Mouse (Mus musculus) forebrain, embryonic 10.5 days (tissue): ENCODE results near the gene Ppp2r3d. TPM values are rescaled to one million over a fixed set of nuclear protein-coding genes. Genes with fewer than 3 reads are reported as not detected.
"Not testable (repeated sequence)": the region's sequence is repeated elsewhere in the genome, so short reads cannot be mapped to it uniquely, and the experiment has no call there.

Source experiments
- DNase-seq: peaks from one replicate; pipeline ENCODE4 v3.0.0-alpha.2; 2017; ENCODE audit warnings: low spot score; ENCODE audit errors: extremely low spot score
- H3K27ac ChIP-seq: fragments of 300-500 bp; sonication (generic); 2 replicates; pipeline ENCODE4 v1.5.1; 2016; ENCODE audit warnings: mild to moderate bottlenecking
- H3K27me3 ChIP-seq: fragments of 300-500 bp; sonication (generic); 2 replicates; pipeline ENCODE4 v1.6.1; 2016; ENCODE audit warnings: mild to moderate bottlenecking; ENCODE audit not compliant: poor library complexity, severe bottlenecking
- H3K36me3 ChIP-seq: fragments of 300-500 bp; sonication (generic); replicated peaks from 2 replicates; pipeline ENCODE4 v1.6.1; 2016; ENCODE audit warnings: mild to moderate bottlenecking, moderate library complexity
- H3K4me1 ChIP-seq: fragments of 300-500 bp; sonication (generic); 2 replicates; pipeline ENCODE4 v1.6.1; 2016
- H3K4me3 ChIP-seq: fragments of 300-500 bp; sonication (generic); 2 replicates; pipeline ENCODE4 v1.5.1; 2016; ENCODE audit warnings: mild to moderate bottlenecking, moderate library complexity
- H3K9me3 ChIP-seq: fragments of 300-500 bp; sonication (generic); 2 replicates; pipeline ENCODE4 v1.6.1; 2016; ENCODE audit warnings: mild to moderate bottlenecking, moderate library complexity
- WGBS: fragments of 180-500 bp; shearing (Covaris S2); methylation state at CpG from one replicate; pipeline ENCODE4 v1.1.7; 2016; 5-methylcytosine and 5-hydroxymethylcytosine counted together
- polyA plus RNA-seq: library from polyadenylated mRNA; unstranded; fragments of >200 nt; fragmentation: Nextera tagmentation; extraction: Ambion mirVana; gene quantifications from 2 replicates; pipeline ENCODE4 v1.2.1, GENCODE M21; 2016

The Ppp2r3d gene
- 111 and 116 TPM in 2 replicates for polyA plus RNA-seq

DNA sequence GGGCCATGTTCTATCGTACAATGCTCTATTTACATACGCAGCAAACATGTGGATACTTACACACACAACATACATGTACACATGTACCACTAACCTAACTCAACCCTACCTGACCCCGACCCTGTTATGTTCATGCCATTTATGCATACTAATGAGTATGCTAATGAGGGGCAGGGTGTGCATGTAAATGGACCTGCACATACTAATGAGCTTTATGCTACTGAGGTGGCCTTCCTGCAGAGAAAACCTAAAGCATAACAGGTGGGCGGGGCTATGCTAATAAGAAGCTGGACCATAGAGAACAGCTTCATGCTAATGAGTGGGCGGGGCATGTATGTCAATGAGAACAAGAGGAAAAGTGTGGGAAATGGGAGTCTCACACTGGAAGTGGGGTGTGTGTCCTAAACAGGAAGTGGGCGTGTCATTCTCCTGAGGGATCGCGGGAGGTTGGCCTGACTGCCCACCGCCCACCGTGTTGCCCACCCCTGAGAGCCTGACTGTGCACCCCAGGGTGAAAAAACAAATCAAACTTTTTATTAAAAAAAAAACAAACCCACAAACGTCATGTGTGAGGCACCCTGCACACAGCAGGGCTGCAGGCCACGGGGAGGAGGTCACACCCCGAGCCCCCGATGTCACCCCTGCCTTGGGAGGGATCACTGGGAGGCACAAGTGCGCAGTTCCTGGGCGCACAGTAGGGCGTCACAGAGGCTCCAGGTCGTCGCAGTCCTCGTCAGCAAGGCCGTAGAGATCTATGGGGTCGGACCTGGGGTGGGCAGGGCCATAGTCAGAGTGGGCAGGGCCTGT is at the start of gene Ppp2r3d:
Gene Ppp2r3d (minus strand): TSS at position 803 of the 807 bp plus-strand sequence.
- H3K27ac ChIP-seq, result no peak within 1 kb of the TSS
- no peak within 1 kb of the TSS for H3K4me3 ChIP-seq
- H3K9me3 ChIP-seq, result peaks cover 13% of the 10 kb centered on the region
- H3K36me3 ChIP-seq, result peaks cover 18% of the 10 kb centered on the region
- H3K4me1 ChIP-seq, result no peaks in the 10 kb centered on the region
- no peak for DNase-seq
- 95% methylated on average over 22 of the region's 22 CpGs for WGBS
- no peaks in the 10 kb centered on the region for H3K27me3 ChIP-seq

GRCm38 (mm10) chr9:124493693-124494092 is 17.0 kb upstream of the Ppp2r3d start, which contains the start of gene Gm21836:
Gene Gm21836 (minus strand): TSS chr9:124493793.
- H3K4me3 ChIP-seq, H3K4me1 ChIP-seq, DNase-seq, H3K27me3 ChIP-seq, H3K36me3 ChIP-seq, H3K27ac ChIP-seq: not testable (repeated sequence)
- H3K9me3 ChIP-seq, result peaks cover 21% of the 10 kb centered on the region; the same call in 1 of the 2 replicates
- 84% methylated on average over 2 of the region's 2 CpGs for WGBS

DNA sequence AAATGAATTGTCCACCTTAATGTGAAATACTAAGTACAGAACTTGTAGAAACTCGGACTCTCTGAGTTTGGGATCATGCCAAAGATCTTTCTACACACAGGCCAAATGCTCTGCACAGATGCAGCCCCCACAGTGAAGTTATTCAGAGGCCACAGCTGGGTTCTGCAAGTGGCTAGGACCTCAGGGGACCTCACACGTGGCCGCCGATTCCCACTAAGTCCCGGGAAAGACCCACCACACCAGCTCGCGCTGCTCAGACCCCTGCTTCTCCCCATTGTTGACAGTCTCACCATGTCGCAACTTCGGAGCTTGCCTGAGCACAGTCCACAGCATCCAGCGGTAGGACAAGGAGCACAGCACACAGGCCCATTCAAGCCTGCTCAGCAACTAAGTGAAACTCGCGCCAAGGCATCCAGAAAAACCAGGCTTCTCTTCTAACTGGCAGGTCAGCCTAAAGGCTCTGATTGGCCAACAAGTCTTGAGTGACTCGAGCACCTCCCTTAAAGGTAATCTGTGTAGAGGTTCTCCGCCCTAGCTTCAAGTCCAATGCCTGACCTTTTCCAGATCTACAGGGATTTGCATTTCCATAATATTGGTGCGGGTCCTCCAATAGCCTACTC is 3.8 kb upstream of the Ppp2r3d start:
- not testable (repeated sequence) for H3K4me3 ChIP-seq, DNase-seq, H3K4me1 ChIP-seq, H3K27me3 ChIP-seq, H3K27ac ChIP-seq
- peaks cover 13% of the 10 kb centered on the region for H3K9me3 ChIP-seq
- peaks cover 13% of the 10 kb centered on the region for H3K36me3 ChIP-seq
- 74% methylated on average over 13 of the region's 15 CpGs for WGBS

GRCm38 (mm10) chr9:124478081-124478480 is 1.4 kb upstream of the Ppp2r3d start:
- Histone ChIP-seq H3K36me3 (peaks cover 18% of the 10 kb centered on the region), H3K4me1 (no peaks in the 10 kb centered on the region), H3K27me3 (no peaks in the 10 kb centered on the region), H3K27ac (no peak overlapping the region), H3K9me3 (peaks cover 13% of the 10 kb centered on the region), H3K4me3 (no peak overlapping the region)
- DNase-seq, result no peak
- 87% methylated on average over 3 of the region's 3 CpGs for WGBS

DNA sequence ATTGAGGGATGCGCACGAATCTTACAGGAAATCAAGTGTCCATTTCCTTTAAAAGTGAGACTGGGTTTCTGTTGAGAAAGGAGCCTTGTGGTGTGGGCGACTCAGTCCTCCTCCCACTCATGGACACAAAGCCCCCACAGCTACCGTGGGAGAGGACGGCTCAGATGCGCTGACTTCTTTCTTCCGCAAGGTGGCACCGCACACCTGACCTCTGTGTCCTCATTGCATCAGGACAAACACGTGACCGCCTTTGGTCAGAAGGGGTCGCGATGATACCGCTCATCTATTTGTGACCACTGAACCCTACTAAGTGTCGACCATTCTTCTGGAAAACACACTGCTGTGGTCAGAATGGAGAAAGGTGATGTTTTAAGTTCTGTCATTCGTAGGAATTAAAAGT is 1.0 kb downstream of the Ppp2r3d start:
- Histone ChIP-seq H3K4me3 (no peak overlapping the region), H3K4me1 (no peaks in the 10 kb centered on the region), H3K9me3 (peaks cover 13% of the 10 kb centered on the region), H3K36me3 (peaks cover 18% of the 10 kb centered on the region), H3K27ac (no peak overlapping the region), H3K27me3 (no peaks in the 10 kb centered on the region)
- WGBS, result 87% methylated on average over 15 of the region's 15 CpGs
- DNase-seq, result no peak

DNA sequence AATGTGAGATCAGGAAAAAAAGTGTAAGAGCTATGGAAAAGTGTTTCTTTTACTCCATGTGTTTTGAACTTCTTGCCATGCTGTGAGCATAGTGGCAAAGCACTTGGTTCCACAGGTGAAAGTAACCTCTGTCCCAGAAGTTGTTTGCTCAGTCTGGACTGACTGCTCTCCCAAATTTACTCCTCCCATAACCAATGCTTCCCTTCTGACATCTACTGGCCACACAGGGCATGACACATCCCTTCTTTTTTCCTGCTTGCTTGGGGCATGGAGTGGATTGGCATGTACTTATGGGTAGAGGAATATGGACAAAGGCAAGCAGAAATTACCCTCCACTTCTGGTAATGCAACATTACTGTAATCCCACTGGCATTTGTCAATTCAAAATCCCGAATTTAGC is 20.1 kb downstream of the Ppp2r3d start:
- Histone ChIP-seq H3K9me3 (no peaks in the 10 kb centered on the region), H3K4me1 (no peaks in the 10 kb centered on the region), H3K36me3 (no peaks in the 10 kb centered on the region), H3K27ac (no peak overlapping the region), H3K4me3 (no peak overlapping the region), H3K27me3 (no peaks in the 10 kb centered on the region)
- peak; percentile 24 for DNase-seq
- WGBS, result 8% methylated on average over 1 of the region's 1 CpGs

DNA sequence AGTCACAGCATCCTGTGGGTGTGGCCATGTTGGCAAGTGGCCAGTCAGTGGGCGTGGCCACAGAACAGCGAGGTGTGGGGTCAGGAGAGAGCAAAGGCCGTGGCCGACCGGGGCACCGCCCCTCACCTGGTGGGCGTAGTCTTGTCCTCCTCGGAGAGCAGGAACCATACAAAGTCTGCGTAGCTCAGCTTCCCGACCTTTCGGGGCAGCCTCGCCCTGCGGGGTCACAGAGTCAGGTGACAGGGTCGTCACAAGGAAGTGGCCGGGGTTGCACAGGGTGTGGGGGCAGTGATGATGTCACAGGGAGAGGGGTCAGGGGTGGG is 34.2 kb downstream of the Ppp2r3d start:
- 96% methylated on average over 15 of the region's 15 CpGs for WGBS

DNA sequence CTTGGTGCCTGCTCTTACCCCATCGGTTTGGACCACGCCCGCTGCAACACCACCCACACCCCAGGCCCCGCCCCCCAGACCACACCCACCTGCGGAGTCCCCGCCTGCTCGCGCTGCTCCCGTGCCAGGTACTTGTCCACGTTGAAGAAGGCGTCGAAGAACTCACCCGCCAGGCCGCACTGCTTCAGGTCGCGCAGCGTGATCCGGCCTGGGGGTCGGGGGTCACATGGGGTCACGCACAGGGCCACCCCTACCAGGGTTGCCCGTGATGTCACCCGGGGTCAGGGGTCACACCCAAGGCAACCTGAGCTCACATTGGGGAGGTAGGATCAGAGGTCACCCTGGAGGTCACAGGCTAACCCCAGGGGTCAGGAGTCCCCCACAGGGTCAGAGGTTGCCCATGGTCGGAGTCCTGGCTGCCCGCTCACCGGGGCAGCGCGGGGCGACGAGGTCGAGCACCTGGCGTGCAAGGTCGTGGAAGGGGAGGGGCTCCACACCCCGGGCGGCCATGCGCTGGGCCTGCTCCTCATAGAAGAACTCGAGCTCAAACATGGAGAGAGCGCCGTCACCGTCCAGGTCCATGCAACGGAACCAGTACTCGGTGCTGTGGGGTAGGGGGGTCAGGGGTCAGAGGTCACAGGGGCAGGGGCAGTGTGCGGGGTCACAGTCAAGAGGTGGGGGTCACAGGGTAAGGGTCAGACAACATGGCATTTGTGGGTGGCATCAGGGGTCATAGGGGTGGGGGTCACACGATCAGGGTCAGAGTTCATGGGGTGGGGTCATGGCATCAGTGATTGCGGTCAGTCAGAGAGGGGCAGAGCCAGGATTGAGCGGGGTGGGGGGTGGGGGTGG is 34.8 kb downstream of the Ppp2r3d start:
- Histone ChIP-seq H3K4me1 (no peaks in the 10 kb centered on the region), H3K36me3 (peaks cover 39% of the 10 kb centered on the region), H3K9me3 (peaks cover 37% of the 10 kb centered on the region), H3K27me3 (no peaks in the 10 kb centered on the region), H3K27ac (no peak overlapping the region), H3K4me3 (no peak overlapping the region)
- WGBS, result 97% methylated on average over 45 of the region's 45 CpGs
- DNase-seq, result peak; percentile 18

More for the DNA sequence above, 34.2 kb downstream of the Ppp2r3d start:
- H3K4me3 ChIP-seq, result no peak overlapping the region
- no peaks in the 10 kb centered on the region for H3K4me1 ChIP-seq
- H3K27ac ChIP-seq, result no peak overlapping the region
- DNase-seq, result peak; percentile 17
- no peaks in the 10 kb centered on the region for H3K27me3 ChIP-seq
- peaks cover 39% of the 10 kb centered on the region for H3K36me3 ChIP-seq
- H3K9me3 ChIP-seq, result peaks cover 37% of the 10 kb centered on the region

DNA sequence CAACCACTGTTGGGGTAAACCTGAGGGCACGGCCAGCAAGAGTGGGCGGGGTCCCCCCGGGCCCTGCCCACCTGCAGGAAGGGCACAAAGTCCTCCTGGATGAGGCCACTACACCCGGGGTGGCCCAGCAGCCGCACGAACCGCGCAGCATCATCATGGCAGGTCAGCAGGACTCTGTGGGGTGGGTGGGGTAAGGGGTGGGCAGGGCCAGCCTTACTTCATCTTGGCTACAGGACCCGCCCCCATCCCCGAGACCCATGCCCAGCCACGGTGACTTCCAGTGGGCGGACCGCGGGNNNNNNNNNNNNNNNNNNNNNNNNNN is 36.0 kb downstream of the Ppp2r3d start:
- peaks cover 37% of the 10 kb centered on the region for H3K9me3 ChIP-seq
- H3K4me1 ChIP-seq, result no peaks in the 10 kb centered on the region
- 84% methylated on average over 14 of the region's 14 CpGs for WGBS
- no peak overlapping the region for H3K27ac ChIP-seq
- no peaks in the 10 kb centered on the region for H3K27me3 ChIP-seq
- peak overlapping the region; percentile 26 for H3K4me3 ChIP-seq
- peak; percentile 15 for DNase-seq
- H3K36me3 ChIP-seq, result peaks cover 39% of the 10 kb centered on the region

DNA sequence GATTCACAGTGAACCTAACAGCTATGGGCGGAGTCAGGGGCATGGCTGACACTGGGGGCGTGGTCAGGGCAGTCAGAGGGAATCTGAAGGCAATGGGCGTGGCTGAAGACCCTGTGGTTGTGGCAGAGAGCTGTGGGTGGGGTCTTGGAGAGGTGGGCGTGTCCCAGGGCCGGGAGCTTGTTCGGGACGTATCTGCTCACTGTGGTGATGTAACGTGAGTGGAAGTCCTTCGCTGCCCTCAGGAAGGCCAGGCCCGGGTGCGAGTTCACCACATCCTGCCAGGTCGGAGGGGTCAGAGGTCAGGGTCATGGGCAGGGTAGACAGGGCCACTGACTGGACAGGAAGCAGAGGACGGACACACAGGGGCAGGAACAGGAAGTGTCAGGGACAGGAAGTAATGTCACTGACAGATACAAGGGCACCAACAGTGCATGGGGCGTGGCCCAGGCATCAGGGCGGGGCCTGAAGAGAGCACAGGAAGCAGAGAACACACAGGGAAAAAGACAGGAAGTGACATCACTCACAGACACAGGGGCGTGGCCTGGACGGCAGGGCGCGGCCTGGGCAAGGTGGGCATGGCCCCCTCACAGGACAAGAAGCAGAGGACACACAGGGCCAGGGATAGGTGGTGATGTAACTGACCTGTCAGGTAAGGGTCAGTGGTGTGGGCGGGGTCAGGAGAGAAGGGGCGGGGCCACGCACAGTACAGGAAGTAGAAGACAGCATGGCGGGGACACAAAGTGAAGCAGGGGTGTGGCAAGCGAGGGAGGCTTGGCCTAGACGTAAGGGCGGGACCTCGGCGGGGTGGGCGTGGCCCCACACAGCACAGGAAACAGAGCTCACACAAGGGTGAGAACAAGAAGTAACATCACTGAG is 36.6 kb downstream of the Ppp2r3d start:
- Histone ChIP-seq H3K36me3 (peaks cover 39% of the 10 kb centered on the region), H3K4me3 (peak overlapping the region; percentile 26), H3K9me3 (peaks cover 37% of the 10 kb centered on the region), H3K27me3 (no peaks in the 10 kb centered on the region), H3K27ac (no peak overlapping the region), H3K4me1 (no peaks in the 10 kb centered on the region)
- DNase-seq, result peak; percentile 26
- WGBS, result 94% methylated on average over 27 of the region's 29 CpGs

- H3K4me1 ChIP-seq, result no peaks in the 10 kb centered on the region
- H3K27ac ChIP-seq, result no peak overlapping the region
- 92% methylated on average over 13 of the region's 13 CpGs for WGBS
- no peak for DNase-seq
- no peaks in the 10 kb centered on the region for H3K27me3 ChIP-seq
- no peak overlapping the region for H3K4me3 ChIP-seq
- peaks cover 37% of the 10 kb centered on the region for H3K9me3 ChIP-seq
- peaks cover 39% of the 10 kb centered on the region for H3K36me3 ChIP-seq
These were observed 37.3 kb downstream of the Ppp2r3d start for GRCm38 (mm10) chr9:124439403-124439847.
